Mouse (Mus musculus) C2C12 (cell line): ENCODE measurements at regions not wholly inside any gene's neighbourhood (a gene's known extent, or its start where the extent isn't known, plus 50 kb on each side); places are given as distances from the start of the nearest gene placed in this dataset.

Experiments
- H3K27me3 ChIP-seq: one replicate; pipeline ENCODE4 v1.6.1; 2011; ENCODE audit not compliant: control insufficient read depth, insufficient read depth, insufficient read length
- H3K36me3 ChIP-seq: one replicate; pipeline ENCODE4 v1.6.1; 2011; ENCODE audit not compliant: control insufficient read depth, insufficient read depth
- H3K4me3 ChIP-seq: one replicate; pipeline ENCODE4 v1.5.1; 2011; ENCODE audit warnings: mild to moderate bottlenecking, control low read depth; ENCODE audit not compliant: poor library complexity, insufficient read depth, severe bottlenecking
- H3K79me2 ChIP-seq: one replicate; pipeline ENCODE4 v1.6.1; 2011; ENCODE audit not compliant: control insufficient read depth, insufficient read depth
- H3K79me3 ChIP-seq: one replicate; pipeline ENCODE4 v1.6.1; 2011; ENCODE audit warnings: low read depth, control low read depth
- H3ac ChIP-seq: one replicate; pipeline ENCODE3; 2011; ENCODE audit warnings: low read depth; ENCODE audit not compliant: control insufficient read depth, insufficient read length
- CEBPB ChIP-seq: IDR thresholded peaks from one replicate; pipeline ENCODE4 v1.6.1; 2011; ENCODE audit warnings: low read depth, mild to moderate bottlenecking, control low read depth, moderate library complexity
- CTCF ChIP-seq: IDR thresholded peaks from one replicate; pipeline ENCODE4 v1.5.1; 2011; ENCODE audit not compliant: control insufficient read depth, insufficient read depth, insufficient read length
- FOSL1 ChIP-seq: IDR thresholded peaks from one replicate; pipeline ENCODE4 v1.8.0; 2011; ENCODE audit warnings: mild to moderate bottlenecking, low read length; ENCODE audit not compliant: poor library complexity, insufficient read depth, severe bottlenecking
- MAX ChIP-seq: IDR thresholded peaks from one replicate; pipeline ENCODE4 v1.6.1; 2011; ENCODE audit warnings: mild to moderate bottlenecking, control low read depth
- MYOD1 ChIP-seq: IDR thresholded peaks from one replicate; pipeline ENCODE4 v1.6.1; 2011; ENCODE audit warnings: low read depth; ENCODE audit not compliant: control insufficient read depth, insufficient read length
- MYOG ChIP-seq: IDR thresholded peaks from one replicate; pipeline ENCODE4 v1.6.1; 2011; ENCODE audit not compliant: control insufficient read depth, insufficient read length; ENCODE audit errors: extremely low read depth
- USF1 ChIP-seq: IDR thresholded peaks from one replicate; pipeline ENCODE4 v1.6.1; 2011; ENCODE audit warnings: low read depth, mild to moderate bottlenecking, control low read depth, moderate library complexity

- H3ac ChIP-seq: no peak overlapping the region
- H3K36me3 ChIP-seq: no peaks in the 10 kb centered on the region
- TF ChIP-seq FOSL1 (no peak), CTCF (no peak), USF1 (no peak), CEBPB (no peak), MYOG (no peak), MYOD1 (no peak), MAX (no peak)
- no peaks in the 10 kb centered on the region for H3K79me3 ChIP-seq
- H3K4me3 ChIP-seq: no peak overlapping the region
- H3K27me3 ChIP-seq: no peaks in the 10 kb centered on the region
- no peaks in the 10 kb centered on the region for H3K79me2 ChIP-seq
Observed at GRCm38 (mm10) chr10:95048790-95049189, 104.2 kb upstream of the Plxnc1 start.

DNA sequence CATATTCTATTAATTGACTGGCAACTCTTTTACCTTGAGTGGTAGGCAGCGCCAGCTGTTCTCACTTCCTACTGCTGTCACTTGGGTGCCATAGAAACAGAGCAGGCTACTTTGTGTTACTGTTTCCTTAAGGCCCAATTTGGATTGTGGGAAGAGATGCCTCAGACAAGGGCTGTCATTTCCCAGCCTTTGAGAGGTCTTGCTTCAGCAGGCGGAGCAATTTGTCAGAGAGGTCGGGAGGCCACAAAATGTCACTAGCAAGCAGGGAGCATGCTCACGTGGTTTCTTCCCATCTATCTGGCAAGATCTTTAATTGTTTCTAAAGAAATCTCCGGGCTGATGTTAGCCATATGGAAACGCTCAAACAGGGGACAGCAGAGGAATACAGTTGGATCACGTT is 99.3 kb upstream of the Plxnc1 start:
- no peaks in the 10 kb centered on the region for H3K27me3 ChIP-seq
- H3K36me3 ChIP-seq: no peaks in the 10 kb centered on the region
- no peak for TF ChIP-seq MYOG
- no peak for TF ChIP-seq FOSL1
- no peak for TF ChIP-seq MAX
- no peak for TF ChIP-seq USF1
- TF ChIP-seq CTCF: no peak
- TF ChIP-seq CEBPB: no peak
- TF ChIP-seq MYOD1: no peak
- H3K4me3 ChIP-seq: no peak overlapping the region
- no peaks in the 10 kb centered on the region for H3K79me2 ChIP-seq
- H3ac ChIP-seq: no peak overlapping the region
- H3K79me3 ChIP-seq: no peaks in the 10 kb centered on the region

- no peak overlapping the region for H3ac ChIP-seq
- H3K36me3 ChIP-seq: no peaks in the 10 kb centered on the region
- H3K79me2 ChIP-seq: no peaks in the 10 kb centered on the region
- H3K79me3 ChIP-seq: no peaks in the 10 kb centered on the region
- no peaks in the 10 kb centered on the region for H3K27me3 ChIP-seq
- no peak overlapping the region for H3K4me3 ChIP-seq
- TF ChIP-seq MYOG (no peak), CEBPB (no peak), MAX (no peak), CTCF (no peak), USF1 (no peak), MYOD1 (no peak), FOSL1 (no peak)
Observed at GRCm38 (mm10) chr10:95040258-95040895, 95.7 kb upstream of the Plxnc1 start.

DNA sequence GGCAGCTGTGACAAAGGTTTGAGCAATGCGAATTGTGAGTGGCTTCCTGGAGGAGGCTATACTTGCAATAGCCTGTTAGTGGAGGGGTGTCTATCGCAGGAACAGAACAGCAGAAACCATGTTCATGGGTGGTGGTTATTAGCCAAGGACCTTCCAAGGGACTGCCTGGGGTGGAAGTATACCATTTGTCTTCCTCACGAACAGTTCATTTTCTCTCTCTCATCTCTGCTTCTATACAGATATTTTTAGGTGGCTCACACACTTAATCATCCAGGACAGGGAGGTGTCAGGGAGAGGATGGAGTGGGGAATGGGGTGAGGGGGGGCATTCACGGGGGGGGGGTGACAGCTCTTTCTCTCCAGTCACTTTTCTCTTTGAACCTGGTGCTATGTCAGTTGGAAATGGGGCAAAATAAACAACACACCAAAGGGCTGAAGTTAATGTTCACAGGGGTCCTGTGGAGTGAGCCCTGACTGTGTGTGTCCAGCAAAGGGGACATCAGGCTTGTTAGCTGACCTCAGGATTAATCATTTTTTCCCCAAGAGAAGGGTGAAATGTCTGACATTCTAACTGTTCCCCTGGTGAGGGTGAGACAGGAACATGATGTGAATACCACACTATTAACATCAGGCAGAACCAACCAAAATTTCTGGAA is 91.5 kb upstream of the Plxnc1 start:
- H3K79me2 ChIP-seq: no peaks in the 10 kb centered on the region
- TF ChIP-seq CTCF (no peak), USF1 (no peak), MYOG (no peak), MYOD1 (no peak), CEBPB (no peak), MAX (no peak), FOSL1 (no peak)
- no peaks in the 10 kb centered on the region for H3K36me3 ChIP-seq
- H3K79me3 ChIP-seq: no peaks in the 10 kb centered on the region
- no peak overlapping the region for H3ac ChIP-seq
- no peaks in the 10 kb centered on the region for H3K27me3 ChIP-seq
- no peak overlapping the region for H3K4me3 ChIP-seq

DNA sequence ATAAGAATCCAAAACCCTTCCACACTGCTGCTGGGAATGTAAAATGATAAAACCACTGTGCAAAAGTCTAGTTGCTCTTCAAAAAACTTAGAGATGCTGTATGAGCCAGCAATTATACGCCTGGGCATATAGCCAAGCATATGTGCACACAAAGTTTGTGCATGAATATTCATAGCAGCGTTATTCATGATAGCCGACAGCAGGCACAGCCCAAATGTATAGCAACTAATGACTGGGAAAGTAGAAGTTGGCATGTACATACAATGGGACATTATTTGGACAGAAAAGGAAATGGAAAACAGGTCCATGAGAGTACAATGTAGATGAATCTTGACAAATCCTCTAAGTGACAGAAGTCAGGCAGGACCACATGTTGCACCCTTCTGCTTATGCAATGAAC is 90.7 kb upstream of the Plxnc1 start:
- no peak overlapping the region for H3K4me3 ChIP-seq
- TF ChIP-seq CEBPB (no peak), CTCF (no peak), MYOG (no peak), MYOD1 (no peak), FOSL1 (no peak), USF1 (no peak), MAX (no peak)
- H3ac ChIP-seq: no peak overlapping the region
- no peaks in the 10 kb centered on the region for H3K79me3 ChIP-seq
- no peaks in the 10 kb centered on the region for H3K79me2 ChIP-seq
- no peaks in the 10 kb centered on the region for H3K27me3 ChIP-seq
- no peaks in the 10 kb centered on the region for H3K36me3 ChIP-seq

GRCm38 (mm10) chr10:95034566-95034965 is 89.9 kb upstream of the Plxnc1 start:
- Histone ChIP-seq H3K79me3 (no peaks in the 10 kb centered on the region), H3K36me3 (no peaks in the 10 kb centered on the region)

More at GRCm38 (mm10) chr10:95034566-95034965, 89.9 kb upstream of the Plxnc1 start:
- no peak overlapping the region for H3K4me3 ChIP-seq
- TF ChIP-seq MYOD1 (no peak), USF1 (no peak), CTCF (no peak), MAX (no peak), FOSL1 (no peak), CEBPB (no peak), MYOG (no peak)
- H3ac ChIP-seq: no peak overlapping the region
- no peaks in the 10 kb centered on the region for H3K79me2 ChIP-seq
- no peaks in the 10 kb centered on the region for H3K27me3 ChIP-seq
